Mouse (Mus musculus) spleen, adult 2 months (tissue): ENCODE measurements around the gene Cpa4. TPM values are rescaled to one million over a fixed set of nuclear protein-coding genes. Genes with fewer than 3 reads are reported as not detected.

Experiments
- DNase-seq, 2 experiments: peaks; one replicate each; pipeline versions ENCODE4 v3.0.0 to v3.0.0-alpha.2; 2012 to 2021; ENCODE audit warnings: low spot score in 2 of 2, low read depth in 1 of 2
- H3K27ac ChIP-seq: fragments of 200-500 bp; 2 replicates; pipeline ENCODE4 v1.5.1; 2012; ENCODE audit warnings: low read length, inconsistent platforms; ENCODE audit not compliant: insufficient read depth
- H3K27me3 ChIP-seq: fragments of 200-500 bp; 2 replicates; pipeline ENCODE4 v1.6.1; 2012; ENCODE audit warnings: mild to moderate bottlenecking, moderate library complexity, low read length, inconsistent platforms; ENCODE audit not compliant: control insufficient read depth, insufficient read depth
- H3K36me3 ChIP-seq: fragments of 200-500 bp; 2 replicates; pipeline ENCODE4 v1.6.1; 2012; ENCODE audit warnings: mild to moderate bottlenecking, low read length, inconsistent platforms; ENCODE audit not compliant: control insufficient read depth, insufficient read depth
- H3K4me1 ChIP-seq: fragments of 200-500 bp; 2 replicates; pipeline ENCODE4 v1.6.1; 2011; ENCODE audit warnings: inconsistent platforms; ENCODE audit not compliant: control insufficient read depth, insufficient read depth, insufficient read length
- H3K4me3 ChIP-seq: fragments of 200-500 bp; 2 replicates; pipeline ENCODE4 v1.5.1; 2011; ENCODE audit warnings: mild to moderate bottlenecking, inconsistent platforms; ENCODE audit not compliant: insufficient read depth, insufficient read length; ENCODE audit errors: extremely low read depth
- CTCF ChIP-seq: fragments of 200-500 bp; IDR thresholded peaks from 2 replicates; pipeline ENCODE4 v1.5.1; 2011; ENCODE audit warnings: mild to moderate bottlenecking, inconsistent platforms; ENCODE audit not compliant: insufficient read depth, insufficient read length, insufficient replicate concordance; ENCODE audit errors: extremely low read depth
- POLR2A ChIP-seq: fragments of 200-500 bp; IDR thresholded peaks from 2 replicates; pipeline ENCODE4 v1.6.1; 2011; ENCODE audit warnings: low read depth, low read length, inconsistent platforms
- WGBS: fragments of 180-500 bp; shearing (Covaris S2); methylation state at CpG from one replicate; pipeline ENCODE4 v1.1.7; 2018; 5-methylcytosine and 5-hydroxymethylcytosine counted together
- polyA plus RNA-seq: library from polyadenylated mRNA; depleted of rRNA; stranded (reverse); fragments of >200 nt; gene quantifications from 2 replicates; pipeline ENCODE4 v1.2.3, GENCODE M21; 2012

Gene Cpa4
- polyA plus RNA-seq, 1 experiment: not detected

- 41% methylated on average over 23 of the region's 23 CpGs for WGBS
- no peaks in the 10 kb centered on the region for H3K36me3 ChIP-seq
- DNase-seq: no peak
These were observed 16.3 kb upstream of the Cpa4 start for GRCm38 (mm10) chr6:30551644-30552580.

GRCm38 (mm10) chr6:30552628-30553027 lies 15.5 kb upstream of the Cpa4 start:
- no peak for TF ChIP-seq CTCF
- H3K27ac ChIP-seq: no peak overlapping the region
- DNase-seq: no peak
- H3K4me3 ChIP-seq: no peak overlapping the region
- WGBS: 41% methylated on average over 6 of the region's 6 CpGs
- H3K4me1 ChIP-seq: no peaks in the 10 kb centered on the region
- peaks cover 4% of the 10 kb centered on the region; the same call in 1 of the 2 replicates for H3K27me3 ChIP-seq
- no peaks in the 10 kb centered on the region for H3K36me3 ChIP-seq

More at GRCm38 (mm10) chr6:30551644-30552580, 16.3 kb upstream of the Cpa4 start:
- H3K4me1 ChIP-seq: no peaks in the 10 kb centered on the region
- no peak overlapping the region for H3K27ac ChIP-seq
- no peak overlapping the region for H3K4me3 ChIP-seq
- H3K27me3 ChIP-seq: peaks cover 4% of the 10 kb centered on the region; the same call in 1 of the 2 replicates
- TF ChIP-seq POLR2A (no peak), CTCF (no peak)

DNA sequence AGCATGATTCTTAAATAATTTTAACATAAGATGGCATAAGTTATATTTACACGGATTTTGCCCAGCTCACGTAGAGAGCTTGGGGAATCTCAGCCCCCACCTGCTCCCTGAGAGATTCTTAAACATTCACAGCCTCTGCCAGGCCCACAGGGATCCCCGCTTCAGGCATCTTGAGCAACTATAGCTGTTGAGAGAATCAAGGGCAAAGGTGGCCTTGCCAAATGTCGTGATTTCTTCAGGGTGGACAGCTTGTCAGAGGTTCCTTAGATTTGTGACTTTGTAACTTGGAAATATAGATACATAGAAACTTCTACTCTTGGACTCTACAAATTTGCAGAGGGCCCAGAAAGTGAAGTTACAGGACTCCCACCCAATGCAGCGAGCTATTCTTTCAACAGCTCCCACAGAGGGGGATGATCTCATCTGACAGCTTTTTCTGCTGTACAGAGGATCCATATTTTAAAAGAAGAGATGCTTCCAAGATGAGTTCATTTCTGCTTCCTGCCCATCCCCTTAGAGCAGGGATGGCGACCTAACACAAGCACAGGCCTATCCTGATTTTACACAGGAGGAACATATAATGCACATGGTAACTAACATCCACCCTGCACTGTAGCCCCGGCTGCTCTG lies 14.7 kb upstream of the Cpa4 start:
- no peak for DNase-seq
- no peak overlapping the region for H3K4me3 ChIP-seq
- TF ChIP-seq CTCF (no peak), POLR2A (no peak)
- no peaks in the 10 kb centered on the region for H3K4me1 ChIP-seq
- H3K27me3 ChIP-seq: 0 out of 2 replicates have a peak, but pooled peaks cover 2% of the 10 kb centered on the region
- no peak overlapping the region for H3K27ac ChIP-seq
- 92% methylated on average over 7 of the region's 7 CpGs for WGBS
- no peaks in the 10 kb centered on the region for H3K36me3 ChIP-seq

GRCm38 (mm10) chr6:30554092-30554491 lies 14.1 kb upstream of the Cpa4 start:
- Histone ChIP-seq H3K36me3 (no peaks in the 10 kb centered on the region), H3K27ac (no peak overlapping the region), H3K4me3 (no peak overlapping the region), H3K4me1 (no peaks in the 10 kb centered on the region), H3K27me3 (0 out of 2 replicates have a peak, but pooled peaks cover 2% of the 10 kb centered on the region)
- DNase-seq: no peak
- WGBS: 94% methylated on average over 5 of the region's 5 CpGs
- TF ChIP-seq CTCF: no peak
- TF ChIP-seq POLR2A: no peak

DNA sequence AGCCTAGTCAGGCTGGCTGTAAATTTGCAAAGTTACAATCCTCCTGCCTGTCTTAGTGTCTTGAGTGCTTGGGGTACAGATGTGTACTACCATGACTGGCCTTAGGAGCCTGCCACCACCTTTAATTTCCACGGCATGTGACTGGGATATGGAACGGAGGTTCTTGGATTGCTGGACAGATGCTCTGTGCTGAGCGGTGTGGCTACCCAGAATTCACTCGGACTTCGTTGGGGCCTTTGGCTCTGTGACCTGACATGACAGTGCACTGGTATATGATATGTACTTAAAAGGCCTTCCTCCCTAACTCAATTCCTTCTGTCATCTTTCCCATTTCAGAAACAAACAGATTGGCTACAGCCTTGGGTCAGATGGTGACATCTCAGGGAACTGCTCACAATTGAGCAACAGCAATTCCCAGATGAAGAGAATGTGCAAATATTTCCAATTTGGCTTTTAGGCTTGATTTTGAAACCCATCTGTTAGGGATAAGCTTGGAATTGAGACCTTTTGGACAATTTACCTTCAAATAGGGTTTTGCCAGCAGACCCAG lies 13.5 kb upstream of the Cpa4 start:
- TF ChIP-seq CTCF (no peak), POLR2A (no peak)
- Histone ChIP-seq H3K27ac (no peak overlapping the region), H3K36me3 (no peaks in the 10 kb centered on the region), H3K4me3 (no peak overlapping the region), H3K4me1 (no peaks in the 10 kb centered on the region), H3K27me3 (0 out of 2 replicates have a peak, but pooled peaks cover 2% of the 10 kb centered on the region)
- 91% methylated on average over 5 of the region's 5 CpGs for WGBS
- no peak for DNase-seq

DNA sequence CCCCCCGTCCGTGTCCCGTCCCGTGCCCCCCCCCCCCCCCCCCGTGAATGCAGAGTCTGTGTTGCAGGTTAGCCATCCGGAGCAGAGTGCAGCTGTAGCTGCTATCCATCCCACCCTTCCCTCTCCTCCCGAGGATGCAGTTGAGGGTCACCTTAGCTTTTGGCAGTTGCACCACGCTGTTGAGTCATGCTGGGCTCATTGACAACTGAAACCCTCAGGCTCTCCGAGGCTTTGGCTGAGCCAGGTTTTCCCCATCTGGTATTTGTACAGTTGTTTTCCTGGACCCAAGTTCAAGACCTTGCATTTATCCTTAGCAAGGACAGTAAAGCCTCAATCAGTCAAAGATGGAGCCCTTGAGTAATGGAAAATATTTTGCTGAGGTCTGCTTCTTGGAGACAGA lies 12.1 kb upstream of the Cpa4 start:
- Histone ChIP-seq H3K36me3 (no peaks in the 10 kb centered on the region), H3K27ac (no peak overlapping the region), H3K4me1 (no peaks in the 10 kb centered on the region), H3K27me3 (0 out of 2 replicates have a peak, but pooled peaks cover 2% of the 10 kb centered on the region), H3K4me3 (no peak overlapping the region)
- no peak for DNase-seq
- 47% methylated on average over 4 of the region's 9 CpGs for WGBS
- no peak for TF ChIP-seq CTCF
- TF ChIP-seq POLR2A: no peak
